Mouse (Mus musculus) stomach, embryonic 16.5 days (tissue): ENCODE results near the gene C1qb. TPM values are rescaled to one million over a fixed set of nuclear protein-coding genes. Genes with fewer than 3 reads are reported as not detected.
A peak's percentile ranks its signal among the peaks of the same experiment; 100 is the strongest.

ENCODE experiments used
- ATAC-seq: fragments of 200-750 bp; cut with Nextera tagmentation; 2 replicates; pipeline ENCODE4 v1.8.0; 2017; ENCODE audit warnings: moderate number of reproducible peaks, moderate TSS enrichment; ENCODE audit not compliant: insufficient read depth, low FRiP score
- H3K27ac ChIP-seq: fragments of 300-500 bp; sonication (generic); 2 replicates; pipeline ENCODE4 v1.5.1; 2014; ENCODE audit warnings: low read length
- H3K27me3 ChIP-seq: fragments of 300-500 bp; sonication (generic); 2 replicates; pipeline ENCODE4 v1.6.1; 2014; ENCODE audit warnings: low read length, control low read depth, mixed read lengths; ENCODE audit not compliant: control insufficient read depth, insufficient read depth
- H3K36me3 ChIP-seq: fragments of 300-500 bp; sonication (generic); 2 replicates; pipeline ENCODE4 v1.6.1; 2014; ENCODE audit warnings: low read length; ENCODE audit not compliant: control insufficient read depth, insufficient read depth
- H3K4me1 ChIP-seq: fragments of 300-500 bp; sonication (generic); 2 replicates; pipeline ENCODE4 v1.6.1; 2014; ENCODE audit warnings: low read length, control low read depth, mixed read lengths; ENCODE audit not compliant: control insufficient read depth, insufficient read depth
- H3K4me2 ChIP-seq: fragments of 300-500 bp; sonication (generic); 2 replicates; pipeline ENCODE4 v1.6.1; 2014; ENCODE audit warnings: low read depth, low read length, mixed read lengths
- H3K4me3 ChIP-seq: fragments of 300-500 bp; sonication (generic); replicated peaks from 2 replicates; pipeline ENCODE4 v1.5.1; 2014; ENCODE audit warnings: mild to moderate bottlenecking, low read length
- H3K9ac ChIP-seq: fragments of 300-500 bp; sonication (generic); 2 replicates; pipeline ENCODE4 v1.6.1; 2014; ENCODE audit warnings: low read length
- H3K9me3 ChIP-seq: fragments of 300-500 bp; sonication (generic); replicated peaks from 2 replicates; pipeline ENCODE4 v1.6.1; 2016; ENCODE audit warnings: low read length, control low read depth; ENCODE audit not compliant: control insufficient read depth
- WGBS: fragments of 180-500 bp; shearing (Covaris S2); extraction: QIAGEN DNeasy Blood & Tissue Kit; methylation state at CpG from one replicate; pipeline ENCODE4 v1.1.7; 2014; 5-methylcytosine and 5-hydroxymethylcytosine counted together
- polyA plus RNA-seq: library from polyadenylated mRNA; unstranded; fragments of >200 nt; fragmentation: Nextera tagmentation; extraction: Ambion mirVana; gene quantifications from 2 replicates; pipeline ENCODE4 v1.2.1, GENCODE M21; 2015

C1qb gene
- polyA plus RNA-seq: 72.6 and 79.3 TPM in 2 replicates

DNA sequence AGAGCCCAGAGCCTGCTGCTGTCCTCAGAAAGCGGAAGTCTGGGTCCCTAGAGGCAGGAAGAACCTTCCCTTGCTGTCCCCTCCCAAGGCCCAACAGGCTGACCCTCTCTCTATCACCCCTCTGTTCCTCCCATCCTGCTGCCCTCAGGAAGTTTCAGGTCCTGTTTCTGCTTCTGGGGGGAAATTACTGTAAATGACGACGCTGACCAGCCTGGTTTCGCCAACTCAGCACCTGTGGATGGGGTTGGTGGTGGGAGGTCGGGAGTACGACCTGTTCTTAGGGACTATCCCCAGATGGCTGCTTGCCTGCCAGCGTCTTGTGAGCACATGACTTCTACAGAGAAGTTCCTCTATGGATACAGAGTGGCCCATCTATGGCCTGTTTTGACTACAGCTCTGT lies at the start of gene C1qb:
C1qb (minus strand) TSS at position 87 of the 400 bp plus-strand sequence.
- no peak for ATAC-seq
- WGBS: 77% methylated on average over 7 of the region's 7 CpGs
- H3K27ac ChIP-seq: no peak within 1 kb of the TSS
- H3K27me3 ChIP-seq: no peaks in the 10 kb centered on the region
- no peaks in the 10 kb centered on the region for H3K36me3 ChIP-seq
- no peaks in the 10 kb centered on the region for H3K4me1 ChIP-seq
- no peak within 1 kb of the TSS for H3K9ac ChIP-seq
- no peaks in the 10 kb centered on the region for H3K9me3 ChIP-seq
- H3K4me2 ChIP-seq: no peak within 1 kb of the TSS
- no peak within 1 kb of the TSS; the same call in 1 of the 2 replicates for H3K4me3 ChIP-seq

- WGBS: 53% methylated on average over 18 of the region's 18 CpGs
- no peaks in the 10 kb centered on the region for H3K9me3 ChIP-seq
- H3K4me3 ChIP-seq: no peak overlapping the region
- H3K27me3 ChIP-seq: no peaks in the 10 kb centered on the region
- H3K4me2 ChIP-seq: no peak overlapping the region
- no peak overlapping the region for H3K27ac ChIP-seq
- H3K36me3 ChIP-seq: no peaks in the 10 kb centered on the region
- H3K4me1 ChIP-seq: peaks cover 4% of the 10 kb centered on the region
- ATAC-seq: peak; percentile 42; the same call in 1 of the 2 replicates
- H3K9ac ChIP-seq: no peak overlapping the region
Observed at GRCm38 (mm10) chr4:136934746-136935613, 49.0 kb upstream of the C1qb start.

DNA sequence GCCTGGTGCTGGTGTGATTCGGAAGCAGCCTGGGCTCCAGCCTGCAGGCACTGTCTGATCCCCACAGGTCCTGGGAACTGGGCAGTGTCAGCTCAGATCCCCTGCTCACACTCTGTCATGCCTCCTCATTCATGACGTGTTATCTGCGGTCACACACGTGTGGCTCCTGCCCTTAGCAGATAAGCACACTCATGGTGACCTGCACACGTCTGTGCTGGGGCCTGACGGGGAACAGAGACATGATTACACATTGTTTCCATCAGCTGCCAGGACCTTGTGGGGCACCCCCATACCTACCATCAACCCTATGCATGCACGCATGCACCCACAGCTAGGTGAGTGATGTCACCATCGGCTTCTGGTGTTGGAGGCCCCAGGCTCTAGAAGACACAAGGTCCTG lies 44.5 kb upstream of the C1qb start:
- H3K4me1 ChIP-seq: peaks cover 4% of the 10 kb centered on the region
- H3K27me3 ChIP-seq: peaks cover 10% of the 10 kb centered on the region; the same call in 1 of the 2 replicates
- H3K4me2 ChIP-seq: no peak overlapping the region
- H3K27ac ChIP-seq: no peak overlapping the region
- WGBS: 80% methylated on average over 8 of the region's 8 CpGs
- no peak overlapping the region for H3K4me3 ChIP-seq
- H3K9me3 ChIP-seq: no peaks in the 10 kb centered on the region
- 0 out of 2 replicates have a peak, but pooled peaks have one; percentile 15 for ATAC-seq
- no peak overlapping the region for H3K9ac ChIP-seq
- no peaks in the 10 kb centered on the region for H3K36me3 ChIP-seq

GRCm38 (mm10) chr4:136928928-136929327 lies 42.9 kb upstream of the C1qb start:
- H3K4me2 ChIP-seq: no peak overlapping the region
- ATAC-seq: no peak
- no peaks in the 10 kb centered on the region for H3K9me3 ChIP-seq
- no peak overlapping the region for H3K9ac ChIP-seq
- no peaks in the 10 kb centered on the region for H3K4me1 ChIP-seq
- H3K27ac ChIP-seq: no peak overlapping the region
- no peaks in the 10 kb centered on the region for H3K36me3 ChIP-seq
- WGBS: 14% methylated on average over 5 of the region's 5 CpGs
- H3K4me3 ChIP-seq: no peak overlapping the region
- peaks cover 18% of the 10 kb centered on the region; the same call in 1 of the 2 replicates for H3K27me3 ChIP-seq

DNA sequence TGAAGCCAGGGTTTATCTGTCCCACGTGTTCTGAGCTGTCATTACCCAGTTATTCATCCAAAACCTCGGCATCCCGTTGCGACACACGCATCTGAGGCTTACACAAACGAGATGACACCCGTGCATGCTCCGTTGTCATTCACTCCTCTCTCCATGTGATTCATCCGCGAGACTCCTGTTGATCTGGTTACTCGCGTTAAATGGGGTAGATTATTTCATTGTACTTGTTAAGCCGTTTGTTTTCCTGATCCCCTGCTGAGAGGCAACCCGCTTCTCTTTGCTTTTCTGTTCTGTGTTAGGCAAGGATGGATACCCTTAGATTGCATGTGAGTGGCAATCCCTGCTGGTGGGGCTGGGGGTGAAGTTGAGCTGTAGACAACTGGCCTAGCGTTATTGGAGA lies 39.8 kb upstream of the C1qb start:
- Histone ChIP-seq H3K4me3 (no peak overlapping the region), H3K9ac (no peak overlapping the region), H3K27me3 (peaks cover 18% of the 10 kb centered on the region; the same call in 1 of the 2 replicates), H3K27ac (no peak overlapping the region), H3K36me3 (no peaks in the 10 kb centered on the region), H3K4me2 (no peak overlapping the region), H3K4me1 (no peaks in the 10 kb centered on the region), H3K9me3 (no peaks in the 10 kb centered on the region)
- ATAC-seq: no peak
- 18% methylated on average over 15 of the region's 15 CpGs for WGBS

DNA sequence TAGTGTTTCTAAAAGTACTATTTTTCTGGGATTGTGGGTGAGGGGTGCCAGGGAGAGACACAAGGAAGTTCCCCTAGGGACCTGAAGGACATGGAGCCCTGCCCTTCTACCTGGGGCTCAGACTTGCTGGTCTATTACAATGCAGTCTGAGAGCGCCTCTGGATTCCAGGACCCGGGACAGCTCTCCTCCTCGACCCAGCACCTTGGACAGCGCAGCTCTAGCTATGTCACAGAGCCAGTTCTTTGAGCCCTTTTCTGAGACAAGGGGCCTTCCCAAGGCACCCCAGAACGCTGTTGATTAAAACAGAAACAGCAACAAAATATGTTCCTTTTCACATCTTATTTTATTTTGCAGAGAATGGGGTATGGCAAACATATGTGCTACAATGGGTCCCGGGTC lies 38.5 kb upstream of the C1qb start:
- Histone ChIP-seq H3K9ac (no peak overlapping the region), H3K27ac (no peak overlapping the region), H3K9me3 (no peaks in the 10 kb centered on the region), H3K27me3 (peaks cover 18% of the 10 kb centered on the region; the same call in 1 of the 2 replicates), H3K36me3 (no peaks in the 10 kb centered on the region), H3K4me2 (no peak overlapping the region), H3K4me1 (no peaks in the 10 kb centered on the region), H3K4me3 (no peak overlapping the region)
- 4% methylated on average over 6 of the region's 6 CpGs for WGBS
- ATAC-seq: no peak

DNA sequence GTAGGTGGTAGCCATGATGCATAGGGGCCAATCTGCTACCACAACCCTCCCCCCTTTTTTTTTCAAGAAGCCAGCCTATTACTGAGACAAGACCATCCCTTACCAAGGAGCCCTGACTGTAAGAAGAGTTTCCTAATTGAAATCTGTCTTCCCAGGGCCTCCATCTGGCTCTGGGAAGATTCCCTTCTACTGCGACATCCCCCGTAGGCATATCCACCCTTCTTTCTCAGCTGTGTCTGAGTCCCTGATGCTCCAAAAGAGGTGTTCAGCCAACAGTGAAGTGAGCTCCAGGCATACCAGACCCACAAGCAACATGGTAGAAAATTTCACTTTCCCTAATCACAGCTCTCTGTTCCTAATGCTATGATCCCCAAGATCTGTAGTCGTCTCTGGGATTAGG lies 33.5 kb upstream of the C1qb start:
- no peaks in the 10 kb centered on the region for H3K4me1 ChIP-seq
- H3K27ac ChIP-seq: no peak overlapping the region
- no peak for ATAC-seq
- 77% methylated on average over 3 of the region's 3 CpGs for WGBS
- H3K9ac ChIP-seq: no peak overlapping the region
- no peak overlapping the region for H3K4me2 ChIP-seq
- H3K27me3 ChIP-seq: no peaks in the 10 kb centered on the region
- no peaks in the 10 kb centered on the region for H3K9me3 ChIP-seq
- no peaks in the 10 kb centered on the region for H3K36me3 ChIP-seq
- H3K4me3 ChIP-seq: no peak overlapping the region

GRCm38 (mm10) chr4:136918834-136919233 lies 32.8 kb upstream of the C1qb start:
- no peak overlapping the region for H3K4me2 ChIP-seq
- no peaks in the 10 kb centered on the region for H3K4me1 ChIP-seq
- no peaks in the 10 kb centered on the region for H3K27me3 ChIP-seq
- WGBS: 81% methylated on average over 8 of the region's 8 CpGs
- H3K9ac ChIP-seq: no peak overlapping the region
- no peaks in the 10 kb centered on the region for H3K9me3 ChIP-seq
- H3K36me3 ChIP-seq: no peaks in the 10 kb centered on the region
- H3K4me3 ChIP-seq: no peak overlapping the region
- no peak for ATAC-seq
- H3K27ac ChIP-seq: no peak overlapping the region

DNA sequence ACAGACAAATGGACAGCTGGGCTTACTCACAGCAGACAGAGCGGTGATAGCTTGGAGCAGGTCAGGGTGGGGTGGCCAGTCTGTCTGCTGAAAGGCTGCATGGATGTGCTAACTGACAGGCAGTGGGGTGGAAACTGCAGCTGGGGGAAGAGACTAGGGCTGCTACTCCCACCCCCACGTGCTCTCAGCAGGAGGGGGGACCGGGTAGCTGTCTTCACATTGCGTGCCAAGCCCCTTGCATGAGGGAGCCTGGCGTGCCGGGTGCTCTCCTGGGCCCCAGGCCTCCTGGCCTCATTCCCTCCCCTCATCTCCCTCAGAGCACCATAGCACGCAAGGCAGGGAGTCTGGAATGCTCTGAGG lies 31.2 kb upstream of the C1qb start:
- H3K4me2 ChIP-seq: no peak overlapping the region
- H3K27me3 ChIP-seq: no peaks in the 10 kb centered on the region
- H3K9me3 ChIP-seq: no peaks in the 10 kb centered on the region
- 26% methylated on average over 7 of the region's 7 CpGs for WGBS
- H3K27ac ChIP-seq: no peak overlapping the region
- no peaks in the 10 kb centered on the region for H3K36me3 ChIP-seq
- no peak overlapping the region for H3K4me3 ChIP-seq
- ATAC-seq: no peak
- H3K4me1 ChIP-seq: no peaks in the 10 kb centered on the region
- H3K9ac ChIP-seq: no peak overlapping the region
